Mouse (Mus musculus): ENCODE results near the gene Ccdc155.

- no peak for TF ChIP-seq MAFK (IDR thresholded peaks at IDR 0.05; ENCODE audit: insufficient read depth, low read depth, low read length)
- no peak for TF ChIP-seq ZNF384 (IDR thresholded peaks at IDR 0.05; ENCODE audit: low read depth, low read length)
- TF ChIP-seq CHD2 (IDR thresholded peaks at IDR 0.05; ENCODE audit: low read depth, low read length) = no peak
- TF ChIP-seq ZC3H11A (IDR thresholded peaks at IDR 0.05; ENCODE audit: borderline replicate concordance, low read depth, low read length) = no peak
Observed at GRCm38 (mm10) chr7:45139904-45140723, 64.6 kb downstream of the Ccdc155 start.

Data from ES-E14 (cell line).